Mouse (Mus musculus) hematopoietic stem cell, adult 5-6 weeks (primary cell): ENCODE measurements around the gene Ick. TPM values are rescaled to one million over a fixed set of nuclear protein-coding genes. Genes with fewer than 3 reads are reported as not detected.

ENCODE experiments used
- ATAC-seq, 2 experiments: fragments of 125-278 bp in 1 of 2; replicated peaks in 1 of 2; 2 replicates each; pipeline ENCODE4 v1.8.0; 2016 to 2017; ENCODE audit warnings: inconsistent platforms in 2 of 2, mild to moderate bottlenecking in 2 of 2, moderate number of reproducible peaks in 2 of 2, low read depth in 1 of 2, moderate TSS enrichment in 1 of 2; ENCODE audit not compliant: low FRiP score in 2 of 2, poor library complexity in 2 of 2, severe bottlenecking in 2 of 2, insufficient read depth in 1 of 2, low TSS enrichment in 1 of 2
- total RNA-seq: library from RNA; stranded (forward); fragments of 172-1452, 232-1000 nt; gene quantifications from 2 replicates; pipeline ENCODE4 v1.2.3, GENCODE M21; 2017

The Ick gene
- total RNA-seq, 1 experiment from 2014 or later: 19.2 TPM

DNA sequence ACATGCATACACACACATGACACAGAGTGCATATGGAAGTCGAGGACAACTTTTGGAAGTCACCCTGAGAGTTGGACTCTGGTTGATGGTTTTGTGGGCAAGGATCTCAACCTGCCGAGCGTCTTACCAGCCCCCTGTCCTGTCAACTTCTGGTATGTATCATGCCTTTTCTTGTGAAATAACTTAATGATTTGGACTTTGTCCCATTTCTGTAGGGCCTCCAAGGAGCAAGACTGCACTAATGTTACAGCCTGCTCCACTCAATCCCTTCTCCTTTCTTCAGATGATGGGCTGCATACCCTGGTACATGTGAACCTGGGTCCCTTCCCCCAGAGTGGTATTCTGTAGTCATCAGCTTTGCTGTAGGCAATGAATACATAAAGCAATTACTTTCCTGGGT, 101.1 kb downstream of the Ick start:
- ATAC-seq: no peak

DNA sequence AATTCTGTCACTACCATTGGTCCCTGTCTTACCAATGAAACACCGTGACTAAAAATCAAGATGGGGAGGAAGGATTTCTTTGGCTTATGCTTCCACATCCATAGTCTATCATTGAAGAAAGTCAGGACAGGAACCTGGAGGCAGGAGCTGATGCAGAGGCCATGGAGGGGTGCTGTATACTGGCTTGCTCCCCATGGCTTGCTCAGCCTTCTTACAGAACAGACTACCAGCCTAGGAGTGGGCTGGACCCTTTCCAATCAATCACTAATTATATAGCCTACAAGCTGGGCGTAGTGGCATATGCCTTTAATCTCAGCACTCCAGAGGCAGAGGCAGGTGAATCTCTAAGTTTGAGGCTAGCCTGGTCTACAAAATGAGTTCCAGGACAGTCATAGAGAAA, 101.8 kb downstream of the Ick start:
- no peak for ATAC-seq

DNA sequence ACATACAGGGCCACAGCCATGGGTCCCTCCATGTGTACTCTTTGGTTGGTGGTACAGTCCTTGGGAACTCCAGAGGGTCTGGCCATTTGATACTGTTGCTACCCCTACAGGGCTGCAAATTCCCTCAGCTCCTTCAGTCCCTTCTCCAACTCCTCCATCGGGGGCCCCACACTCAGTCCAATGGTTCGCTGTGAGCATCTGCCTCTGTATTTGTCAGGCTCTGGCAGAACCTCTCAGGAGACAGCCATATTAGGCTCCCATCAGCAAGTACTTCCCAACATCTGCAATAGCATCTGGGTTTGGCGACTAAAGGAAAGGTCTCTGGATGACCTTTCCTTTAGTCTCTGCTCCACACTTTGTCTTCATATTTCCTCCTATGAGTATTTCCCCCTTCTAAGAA, 102.5 kb downstream of the Ick start:
- ATAC-seq: no peak

DNA sequence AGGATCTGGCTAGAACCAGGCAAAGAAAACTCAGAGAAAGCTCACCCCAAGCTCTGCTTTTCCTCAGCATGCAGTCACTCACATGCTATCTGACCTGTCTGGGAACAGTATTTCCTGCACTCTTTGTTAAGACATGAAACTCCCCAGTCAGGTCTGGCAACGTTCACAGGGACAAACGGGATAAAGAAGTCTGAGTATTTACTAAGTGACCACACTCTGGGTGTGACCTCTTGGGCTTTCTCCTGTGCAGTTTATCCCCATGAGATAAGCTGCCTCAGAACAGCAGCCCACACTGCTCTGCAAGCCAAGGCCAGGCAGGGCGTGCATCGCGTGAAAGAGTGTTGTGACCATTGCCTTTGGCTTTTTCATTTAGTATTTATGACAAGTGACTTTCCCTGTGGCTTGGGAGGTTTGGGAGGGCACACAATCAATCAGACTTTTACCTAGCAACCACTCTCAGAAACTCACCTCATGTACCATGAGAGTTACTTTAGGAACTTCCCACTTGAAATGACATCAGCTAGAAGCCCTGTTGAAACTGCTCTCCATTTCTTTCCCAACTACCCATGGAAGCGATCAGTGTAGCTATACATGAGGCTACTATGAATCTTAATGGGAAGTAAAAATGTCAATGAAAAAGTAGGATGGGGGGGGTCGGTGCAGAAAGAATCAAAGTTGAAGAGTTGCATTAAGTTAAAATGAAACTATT, 103.5 kb downstream of the Ick start:
- ATAC-seq: no peak

DNA sequence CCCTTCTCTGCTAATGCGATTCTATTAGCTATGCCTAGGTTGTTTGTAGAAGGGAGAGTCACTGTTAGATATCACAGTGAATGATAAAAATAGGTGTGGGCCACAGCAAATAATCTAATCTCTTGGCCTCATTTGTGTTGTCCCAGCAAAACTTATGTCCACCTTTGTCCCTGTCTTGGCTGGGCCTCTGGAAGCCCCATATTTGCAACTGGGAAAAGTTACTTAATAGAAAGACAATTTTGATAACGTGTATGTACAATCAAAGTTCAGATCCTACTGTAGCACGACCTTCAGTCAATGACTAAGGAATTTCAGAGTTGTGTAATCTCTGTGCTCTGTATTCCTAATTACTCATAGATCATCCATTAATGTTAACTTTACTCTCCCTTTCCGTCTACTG, 108.1 kb downstream of the Ick start:
- no peak for ATAC-seq

Other genes with a start within 250 kb of the Ick start
- 77.5 and 92.5 TPM in 2 replicates for gene Elovl5, start 191.8 kb upstream of the Ick start, total RNA-seq
- not detected in 2 replicates for gene Gcm1, start 57.3 kb upstream of the Ick start, total RNA-seq
- 62.4 and 84.6 TPM in 2 replicates for gene Fbxo9, start 127 bp upstream of the Ick start, total RNA-seq
- 12.8 and 21.2 TPM in 2 replicates for gene Gsta4, start 73.6 kb downstream of the Ick start, total RNA-seq
- not detected in 2 replicates for gene Gsta1, start 121.5 kb downstream of the Ick start, total RNA-seq
- not detected in 2 replicates for gene Gm3776, start 147.9 kb downstream of the Ick start, total RNA-seq
- not detected in 2 replicates for gene Gm10639, start 180.7 kb downstream of the Ick start, total RNA-seq
- gene Omt2a, start 205.6 kb downstream of the Ick start, total RNA-seq: not detected in 2 replicates
- not detected in 2 replicates for gene Omt2b, start 218.4 kb downstream of the Ick start, total RNA-seq
- gene Gsta2, start 246.6 kb downstream of the Ick start, total RNA-seq: not detected in 2 replicates